Mouse (Mus musculus): ENCODE data around the gene Trim38. TPM values are rescaled to one million over a fixed set of nuclear protein-coding genes. Genes with fewer than 3 reads are reported as not detected.
"Not testable (repeated sequence)": the region's sequence is repeated elsewhere in the genome, so short reads cannot be mapped to it uniquely, and the experiment has no call there.

Gene Trim38
- polyA plus RNA-seq (2014; fragmentation: Nextera tagmentation; extraction: Ambion mirVana): not detected in 2 replicates

DNA sequence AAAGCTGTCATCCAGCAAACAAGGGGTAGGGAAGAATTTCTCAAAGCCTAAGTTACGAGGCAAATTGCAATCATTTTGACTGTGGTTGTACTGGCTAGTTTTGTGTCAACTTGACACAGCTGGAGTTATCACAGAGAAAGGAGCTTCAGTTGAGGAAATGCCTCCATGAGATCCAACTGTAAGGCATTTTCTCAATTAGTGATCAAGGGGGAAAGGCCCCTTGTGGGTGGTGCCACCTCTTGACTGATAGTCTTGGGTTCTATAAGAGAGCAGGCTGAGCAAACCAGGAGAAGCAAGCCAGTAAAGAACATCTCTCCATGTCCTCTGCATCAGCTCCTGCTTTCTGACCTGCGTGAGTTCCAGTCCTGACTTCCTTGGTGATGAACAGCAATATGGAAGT, at the start of gene Trim38:
Gene Trim38 (plus strand): TSS at position 301 of the 400 bp plus-strand sequence.
- H3K4me1 ChIP-seq (ENCODE audit: control insufficient read depth, insufficient read depth, low read length); H3K4me2 ChIP-seq (ENCODE audit: low read length); H3K27ac ChIP-seq (replicated peaks; ENCODE audit: low read depth, low read length); ATAC-seq (ENCODE audit: low FRiP score, low TSS enrichment); H3K4me3 ChIP-seq (replicated peaks; ENCODE audit: low read depth, low read length); H3K36me3 ChIP-seq (ENCODE audit: control insufficient read depth, insufficient read depth, low read length); H3K9ac ChIP-seq (replicated peaks; ENCODE audit: low read length); DNase-seq; H3K9me3 ChIP-seq (ENCODE audit: control insufficient read depth, low read length); H3K27me3 ChIP-seq (ENCODE audit: control insufficient read depth, insufficient read depth, low read length): not testable (repeated sequence)
- WGBS: 90% methylated on average over 2 of the region's 2 CpGs

DNA sequence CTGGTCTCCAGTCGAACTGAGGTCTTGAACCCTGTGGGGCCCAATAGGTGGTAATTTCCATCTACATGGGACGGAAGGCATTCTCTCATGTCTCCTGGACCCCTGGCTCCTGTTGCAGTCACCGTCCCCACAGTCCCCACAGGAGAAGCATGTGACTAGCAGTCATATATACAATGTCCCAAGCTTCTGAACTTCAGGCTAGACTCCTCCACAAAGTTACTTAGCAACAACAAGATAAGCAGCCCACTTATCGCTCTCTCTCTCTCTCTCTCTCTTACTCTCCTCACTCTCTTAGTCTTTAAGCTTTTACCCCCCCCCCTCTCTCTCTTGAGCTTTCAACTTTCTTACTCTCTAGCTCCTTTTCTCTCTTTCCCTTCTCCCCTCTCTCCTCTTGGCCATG, 45.5 kb upstream of the Trim38 start:
- WGBS: 79% methylated on average over 4 of the region's 4 CpGs
- no peaks in the 10 kb centered on the region for H3K9me3 ChIP-seq (ENCODE audit: control insufficient read depth, low read length)
- H3K4me2 ChIP-seq (ENCODE audit: low read length): no peak overlapping the region
- ATAC-seq (ENCODE audit: low FRiP score, low TSS enrichment): no peak
- no peak overlapping the region for H3K9ac ChIP-seq (replicated peaks; ENCODE audit: low read length)
- H3K27me3 ChIP-seq (ENCODE audit: control insufficient read depth, insufficient read depth, low read length): no peaks in the 10 kb centered on the region
- no peaks in the 10 kb centered on the region for H3K36me3 ChIP-seq (ENCODE audit: control insufficient read depth, insufficient read depth, low read length)
- DNase-seq: no peak
- H3K27ac ChIP-seq (replicated peaks; ENCODE audit: low read depth, low read length): no peak overlapping the region
- no peak overlapping the region for H3K4me3 ChIP-seq (replicated peaks; ENCODE audit: low read depth, low read length)
- H3K4me1 ChIP-seq (ENCODE audit: control insufficient read depth, insufficient read depth, low read length): no peaks in the 10 kb centered on the region

DNA sequence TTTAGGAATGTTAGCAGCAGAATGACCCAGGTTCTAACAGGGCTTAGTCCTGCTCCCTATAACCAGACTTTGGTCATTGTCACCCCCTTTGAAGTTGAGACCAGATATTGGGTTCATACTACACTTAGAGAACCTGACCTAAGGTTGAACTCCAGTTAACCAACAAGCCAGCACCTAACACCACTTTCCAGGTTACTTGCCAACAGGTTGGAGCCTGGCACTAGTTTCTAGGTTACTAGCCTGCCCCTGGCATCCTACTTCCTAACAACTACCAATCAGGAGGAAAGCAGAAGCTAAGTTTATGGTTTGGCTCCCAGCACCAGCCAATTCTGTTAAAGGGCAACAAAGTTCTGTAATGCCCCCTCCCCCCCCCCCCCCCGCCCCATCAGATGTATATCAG, 44.5 kb upstream of the Trim38 start:
- no peak for DNase-seq
- no peak overlapping the region for H3K9ac ChIP-seq (replicated peaks; ENCODE audit: low read length)
- no peak for ATAC-seq (ENCODE audit: low FRiP score, low TSS enrichment)
- H3K27me3 ChIP-seq (ENCODE audit: control insufficient read depth, insufficient read depth, low read length): no peaks in the 10 kb centered on the region
- H3K36me3 ChIP-seq (ENCODE audit: control insufficient read depth, insufficient read depth, low read length): no peaks in the 10 kb centered on the region
- H3K4me1 ChIP-seq (ENCODE audit: control insufficient read depth, insufficient read depth, low read length): no peaks in the 10 kb centered on the region
- WGBS: 33% methylated on average over 1 of the region's 1 CpGs
- H3K4me2 ChIP-seq (ENCODE audit: low read length): no peak overlapping the region
- no peak overlapping the region for H3K4me3 ChIP-seq (replicated peaks; ENCODE audit: low read depth, low read length)
- H3K27ac ChIP-seq (replicated peaks; ENCODE audit: low read depth, low read length): no peak overlapping the region
- no peaks in the 10 kb centered on the region for H3K9me3 ChIP-seq (ENCODE audit: control insufficient read depth, low read length)

DNA sequence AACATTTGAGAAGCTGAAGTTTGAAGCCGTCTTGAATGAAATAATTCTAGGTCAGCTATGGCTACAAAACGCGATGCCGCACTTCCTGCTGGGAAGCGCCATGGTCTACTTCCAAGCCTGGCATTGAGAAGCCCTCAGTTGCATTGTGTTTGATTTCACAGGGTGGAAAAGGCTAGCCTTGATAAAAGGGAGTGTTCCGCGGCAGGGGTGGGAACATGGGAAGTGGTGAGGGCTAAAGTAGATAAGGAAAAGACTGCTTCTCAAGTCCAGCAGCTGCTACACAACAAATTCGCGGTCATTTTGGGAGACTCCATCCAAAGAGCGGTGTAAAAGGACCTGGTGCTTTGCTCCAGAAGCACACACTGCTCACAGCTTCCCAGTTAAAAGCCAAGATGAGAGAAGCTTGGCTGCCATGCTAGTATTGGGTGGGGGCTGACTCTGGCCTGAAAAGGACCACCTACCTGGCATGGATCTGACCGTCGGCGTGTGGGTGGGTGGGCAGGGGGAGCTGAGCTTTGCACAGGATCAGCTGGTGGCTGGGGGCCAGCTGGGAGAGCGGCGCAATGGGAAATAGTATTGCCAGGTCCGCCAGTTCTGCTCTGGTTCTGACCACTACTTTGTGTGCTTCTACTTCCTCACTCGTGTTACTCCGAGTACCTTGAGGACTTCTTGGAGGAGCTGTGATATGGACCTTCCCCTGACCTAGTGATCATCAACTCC, 41.1 kb upstream of the Trim38 start:
- DNase-seq (no peak), ATAC-seq (ENCODE audit: low FRiP score, low TSS enrichment) (no peak)
- no peaks in the 10 kb centered on the region for H3K27me3 ChIP-seq (ENCODE audit: control insufficient read depth, insufficient read depth, low read length)
- WGBS: 86% methylated on average over 18 of the region's 18 CpGs
- no peak overlapping the region for H3K4me2 ChIP-seq (ENCODE audit: low read length)
- no peak overlapping the region for H3K9ac ChIP-seq (replicated peaks; ENCODE audit: low read length)
- no peaks in the 10 kb centered on the region for H3K9me3 ChIP-seq (ENCODE audit: control insufficient read depth, low read length)
- H3K27ac ChIP-seq (replicated peaks; ENCODE audit: low read depth, low read length): no peak overlapping the region
- H3K4me3 ChIP-seq (replicated peaks; ENCODE audit: low read depth, low read length): no peak overlapping the region
- H3K36me3 ChIP-seq (ENCODE audit: control insufficient read depth, insufficient read depth, low read length): no peaks in the 10 kb centered on the region
- H3K4me1 ChIP-seq (ENCODE audit: control insufficient read depth, insufficient read depth, low read length): no peaks in the 10 kb centered on the region

DNA sequence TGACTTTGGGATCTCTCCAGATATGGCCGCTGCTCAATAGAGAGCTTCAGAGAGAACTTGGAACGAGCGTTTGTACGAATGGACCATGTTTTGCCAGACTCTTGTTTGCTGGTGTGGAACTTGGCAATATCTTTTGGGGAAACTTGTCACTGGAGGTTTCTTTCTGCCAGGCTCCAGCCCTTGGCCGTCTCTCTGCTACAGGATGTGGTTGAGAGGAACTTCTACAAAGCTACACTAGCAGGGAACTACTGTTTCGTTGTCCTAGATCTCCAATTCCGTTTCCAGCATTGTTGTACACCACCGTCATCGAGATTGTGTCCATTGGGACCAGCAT, 40.6 kb upstream of the Trim38 start:
- no peak overlapping the region for H3K4me2 ChIP-seq (ENCODE audit: low read length)
- H3K9ac ChIP-seq (replicated peaks; ENCODE audit: low read length): no peak overlapping the region
- no peaks in the 10 kb centered on the region for H3K4me1 ChIP-seq (ENCODE audit: control insufficient read depth, insufficient read depth, low read length)
- no peaks in the 10 kb centered on the region for H3K36me3 ChIP-seq (ENCODE audit: control insufficient read depth, insufficient read depth, low read length)
- H3K4me3 ChIP-seq (replicated peaks; ENCODE audit: low read depth, low read length): no peak overlapping the region
- ATAC-seq (ENCODE audit: low FRiP score, low TSS enrichment) (no peak), DNase-seq (no peak)
- no peaks in the 10 kb centered on the region for H3K9me3 ChIP-seq (ENCODE audit: control insufficient read depth, low read length)
- WGBS: 96% methylated on average over 9 of the region's 9 CpGs
- H3K27me3 ChIP-seq (ENCODE audit: control insufficient read depth, insufficient read depth, low read length): no peaks in the 10 kb centered on the region
- no peak overlapping the region for H3K27ac ChIP-seq (replicated peaks; ENCODE audit: low read depth, low read length)

DNA sequence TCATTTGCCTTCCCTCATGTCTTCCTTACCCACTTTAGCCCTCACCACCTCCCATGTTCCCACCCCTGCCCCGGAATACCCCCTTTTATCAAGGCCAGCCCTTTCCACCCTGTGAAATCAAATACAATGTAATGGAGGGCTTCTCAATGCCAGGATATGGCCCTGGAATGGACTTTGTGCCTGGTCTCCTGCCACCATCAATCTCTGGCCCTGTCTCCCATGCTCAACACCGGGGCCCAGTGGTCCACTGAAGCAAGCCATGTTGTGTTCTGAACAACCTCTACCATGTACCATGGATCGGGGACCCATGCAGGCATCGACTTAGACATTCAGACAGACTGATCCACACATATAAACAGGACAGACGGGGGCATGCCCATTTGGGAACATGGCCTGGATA, 40.0 kb upstream of the Trim38 start:
- no peak for ATAC-seq (ENCODE audit: low FRiP score, low TSS enrichment)
- Histone ChIP-seq H3K9ac (replicated peaks; ENCODE audit: low read length) (no peak overlapping the region), H3K9me3 (ENCODE audit: control insufficient read depth, low read length) (no peaks in the 10 kb centered on the region), H3K4me2 (ENCODE audit: low read length) (no peak overlapping the region), H3K27me3 (ENCODE audit: control insufficient read depth, insufficient read depth, low read length) (no peaks in the 10 kb centered on the region), H3K4me1 (ENCODE audit: control insufficient read depth, insufficient read depth, low read length) (no peaks in the 10 kb centered on the region), H3K36me3 (ENCODE audit: control insufficient read depth, insufficient read depth, low read length) (no peaks in the 10 kb centered on the region), H3K4me3 (replicated peaks; ENCODE audit: low read depth, low read length) (no peak overlapping the region), H3K27ac (replicated peaks; ENCODE audit: low read depth, low read length) (no peak overlapping the region)
- WGBS: 94% methylated on average over 5 of the region's 5 CpGs
- no peak for DNase-seq

DNA sequence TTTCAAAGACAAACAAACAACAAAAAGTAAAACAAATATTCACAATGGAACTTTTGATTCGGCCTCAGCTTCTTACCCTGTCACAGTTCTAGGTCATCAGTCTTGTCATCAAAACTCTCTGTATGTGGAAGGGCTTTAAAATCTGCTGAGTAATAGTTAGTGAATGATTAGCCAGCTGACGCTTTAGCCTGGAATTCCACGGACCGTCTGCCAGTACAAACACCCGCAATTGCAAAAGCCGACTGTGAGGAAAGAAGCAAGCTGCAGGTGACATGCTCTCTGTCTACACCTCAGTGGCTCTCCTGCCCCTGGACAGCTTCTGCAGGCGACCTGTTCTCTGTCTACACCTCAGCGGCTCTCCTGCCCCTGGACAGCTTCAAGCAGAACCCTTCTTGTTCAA, 39.2 kb upstream of the Trim38 start:
- ATAC-seq (ENCODE audit: low FRiP score, low TSS enrichment) (no peak), DNase-seq (no peak)
- 63% methylated on average over 8 of the region's 8 CpGs for WGBS

DNA sequence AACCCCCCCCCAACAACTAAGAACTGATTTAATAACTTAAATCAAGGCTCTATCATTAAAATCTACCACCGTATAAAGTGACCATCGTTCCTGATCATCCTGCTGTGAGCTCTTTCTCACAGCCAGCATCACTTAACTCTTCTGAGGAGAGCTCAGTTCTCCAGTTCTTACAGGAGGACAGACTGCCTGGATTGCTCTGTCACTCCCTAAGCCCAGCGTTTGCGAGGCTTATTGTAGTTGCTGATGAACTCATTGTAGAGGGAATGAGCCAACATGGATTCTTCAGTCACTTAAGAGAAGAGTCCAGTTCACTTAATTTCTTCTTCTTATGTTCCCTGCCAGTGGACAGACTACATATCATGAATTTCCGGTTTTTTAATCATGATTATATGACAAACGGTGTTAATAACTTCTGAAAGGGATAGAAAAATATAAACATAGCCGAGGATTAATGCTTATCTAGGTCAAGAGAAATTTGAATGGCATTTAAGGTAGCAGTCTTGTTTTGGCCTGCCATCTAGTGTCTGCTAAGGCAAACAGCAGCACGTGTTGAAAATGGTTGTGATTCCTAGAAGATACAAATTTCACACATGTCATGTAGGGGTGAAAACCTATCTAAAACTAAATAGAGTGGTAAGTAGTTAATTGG, 37.4 kb upstream of the Trim38 start:
- no peaks in the 10 kb centered on the region for H3K36me3 ChIP-seq (ENCODE audit: control insufficient read depth, insufficient read depth, low read length)
- peak; percentile 78 for DNase-seq
- H3K9ac ChIP-seq (replicated peaks; ENCODE audit: low read length): no peak overlapping the region
- 25% methylated on average over 8 of the region's 8 CpGs for WGBS
- no peak overlapping the region for H3K4me2 ChIP-seq (ENCODE audit: low read length)
- H3K27ac ChIP-seq (replicated peaks; ENCODE audit: low read depth, low read length): no peak overlapping the region
- no peak for ATAC-seq (ENCODE audit: low FRiP score, low TSS enrichment)
- no peaks in the 10 kb centered on the region for H3K27me3 ChIP-seq (ENCODE audit: control insufficient read depth, insufficient read depth, low read length)
- no peaks in the 10 kb centered on the region for H3K4me1 ChIP-seq (ENCODE audit: control insufficient read depth, insufficient read depth, low read length)
- H3K4me3 ChIP-seq (replicated peaks; ENCODE audit: low read depth, low read length): no peak overlapping the region
- no peaks in the 10 kb centered on the region for H3K9me3 ChIP-seq (ENCODE audit: control insufficient read depth, low read length)

More for the DNA sequence above, 39.2 kb upstream of the Trim38 start:
- Histone ChIP-seq H3K27ac (replicated peaks; ENCODE audit: low read depth, low read length) (no peak overlapping the region), H3K4me1 (ENCODE audit: control insufficient read depth, insufficient read depth, low read length) (no peaks in the 10 kb centered on the region), H3K9me3 (ENCODE audit: control insufficient read depth, low read length) (no peaks in the 10 kb centered on the region), H3K4me3 (replicated peaks; ENCODE audit: low read depth, low read length) (no peak overlapping the region), H3K27me3 (ENCODE audit: control insufficient read depth, insufficient read depth, low read length) (no peaks in the 10 kb centered on the region), H3K9ac (replicated peaks; ENCODE audit: low read length) (no peak overlapping the region), H3K36me3 (ENCODE audit: control insufficient read depth, insufficient read depth, low read length) (no peaks in the 10 kb centered on the region), H3K4me2 (ENCODE audit: low read length) (no peak overlapping the region)

DNA sequence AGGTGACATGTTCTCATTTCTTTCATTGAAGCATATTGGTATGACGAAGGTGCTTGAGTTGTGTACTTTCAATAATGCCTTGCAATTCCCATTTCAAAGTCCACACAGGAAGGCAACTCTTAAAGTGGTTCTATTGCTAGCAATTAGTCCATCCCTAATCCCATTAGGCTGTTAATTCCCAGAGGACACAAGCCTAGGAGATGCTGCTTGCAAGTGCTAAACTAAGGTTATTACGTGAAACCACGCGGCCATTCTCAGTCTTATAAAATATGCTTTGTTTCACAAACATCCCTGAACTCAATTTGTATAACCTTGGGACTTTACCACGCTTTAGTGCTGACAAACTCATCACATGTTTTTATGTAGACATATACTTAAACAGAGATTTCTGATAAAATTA, 32.6 kb upstream of the Trim38 start:
- no peak for ATAC-seq (ENCODE audit: low FRiP score, low TSS enrichment)
- no peaks in the 10 kb centered on the region for H3K27me3 ChIP-seq (ENCODE audit: control insufficient read depth, insufficient read depth, low read length)
- H3K27ac ChIP-seq (replicated peaks; ENCODE audit: low read depth, low read length): no peak overlapping the region
- no peak overlapping the region for H3K4me3 ChIP-seq (replicated peaks; ENCODE audit: low read depth, low read length)
- no peak overlapping the region for H3K9ac ChIP-seq (replicated peaks; ENCODE audit: low read length)
- DNase-seq: no peak
- 67% methylated on average over 5 of the region's 5 CpGs for WGBS
- H3K4me1 ChIP-seq (ENCODE audit: control insufficient read depth, insufficient read depth, low read length): peaks cover 19% of the 10 kb centered on the region
- no peak overlapping the region for H3K4me2 ChIP-seq (ENCODE audit: low read length)
- no peaks in the 10 kb centered on the region for H3K9me3 ChIP-seq (ENCODE audit: control insufficient read depth, low read length)
- H3K36me3 ChIP-seq (ENCODE audit: control insufficient read depth, insufficient read depth, low read length): no peaks in the 10 kb centered on the region

All from midbrain, embryonic 14.5 days (tissue).